Mouse (Mus musculus) adrenal gland, adult 8-10 months (tissue): ENCODE results near the gene Trappc6b. TPM values are rescaled to one million over a fixed set of nuclear protein-coding genes. Genes with fewer than 3 reads are reported as not detected.

Source experiments
- DNase-seq: peaks from one replicate; pipeline ENCODE4 v3.0.0; 2022
- total RNA-seq, 4 experiments: library from RNA; stranded (reverse); gene quantifications; 2 replicates each; pipeline ENCODE4 v1.2.4; 2022

Gene Trappc6b
- total RNA-seq, 4 experiments from 2014 or later: 82.3 to 99.7 (median 89.9) TPM

DNA sequence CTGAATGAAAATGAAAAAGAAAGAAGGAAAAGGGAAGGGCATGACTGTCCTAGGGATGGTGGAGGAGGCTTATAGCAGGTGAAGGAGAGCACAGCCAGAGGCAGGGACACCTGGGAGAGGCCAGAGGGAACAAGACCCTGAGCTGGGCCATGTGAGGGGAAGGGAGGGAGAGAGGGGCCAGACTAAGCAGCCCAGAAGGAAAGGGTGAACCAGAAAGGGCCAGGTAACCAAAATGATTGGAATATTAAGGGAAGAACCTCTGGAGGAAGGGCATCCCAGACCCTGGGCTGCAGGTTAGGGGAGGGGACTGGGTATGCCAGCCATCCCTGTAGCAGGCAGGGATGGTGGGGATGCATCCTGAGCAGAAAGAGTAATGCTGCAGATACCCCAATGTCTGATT, 7.3 kb downstream of the Trappc6b start:
- DNase-seq: no peak

DNA sequence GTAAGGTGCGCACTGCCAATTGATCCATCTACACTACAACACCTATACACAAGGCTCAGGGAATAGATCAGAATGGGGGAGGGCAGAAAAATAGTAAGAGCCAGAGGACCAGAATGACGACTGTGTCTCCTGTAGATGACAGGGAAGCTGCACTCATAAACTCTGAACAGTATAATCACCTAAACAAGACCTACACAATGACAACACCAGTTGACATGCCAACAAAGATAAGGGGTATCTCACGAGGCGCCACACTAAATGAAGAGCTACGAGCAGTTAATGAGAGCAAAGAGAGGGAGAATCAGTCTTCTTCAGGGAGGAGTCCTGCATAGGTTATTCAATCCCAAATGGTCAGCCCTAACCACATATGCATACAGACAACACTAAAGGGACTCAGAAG, 8.1 kb downstream of the Trappc6b start:
- DNase-seq: no peak

DNA sequence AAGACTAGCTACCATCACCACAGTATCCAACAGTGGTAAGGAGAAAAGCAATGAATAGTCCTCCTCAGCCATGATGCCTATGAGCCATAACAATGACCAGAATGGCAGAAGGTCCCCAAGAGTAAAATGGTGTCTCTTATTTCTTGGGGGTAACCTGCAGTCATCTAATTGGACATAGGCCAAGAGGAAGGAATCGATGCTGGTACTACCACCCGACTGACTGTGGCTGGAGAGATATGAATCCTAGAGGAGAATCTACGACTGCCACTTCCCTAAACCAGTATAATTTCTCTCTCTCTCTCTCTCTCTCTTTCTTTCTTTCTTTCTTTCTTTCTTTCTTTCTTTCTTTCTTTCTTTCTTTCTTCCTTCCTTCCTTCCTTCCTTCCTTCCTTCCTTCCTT, 8.8 kb downstream of the Trappc6b start:
- no peak for DNase-seq

DNA sequence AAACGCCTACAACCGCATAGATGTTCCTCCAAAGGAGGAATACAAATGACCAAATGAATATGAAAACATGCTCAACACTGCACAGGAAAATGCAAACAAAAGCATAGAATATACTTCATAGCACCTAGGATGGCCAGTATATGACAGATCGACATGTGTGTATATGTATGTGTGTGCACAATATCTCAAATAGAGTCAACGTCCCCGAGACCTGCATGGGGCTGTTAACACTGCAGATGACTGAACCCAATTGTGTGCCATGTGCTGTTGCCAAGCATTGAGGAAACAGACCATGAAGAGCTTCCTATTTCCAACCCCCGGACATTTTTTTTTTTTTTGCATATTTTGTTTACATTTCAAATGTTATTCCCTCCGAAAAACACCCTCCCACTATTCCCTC, 20.4 kb downstream of the Trappc6b start:
- no peak for DNase-seq

DNA sequence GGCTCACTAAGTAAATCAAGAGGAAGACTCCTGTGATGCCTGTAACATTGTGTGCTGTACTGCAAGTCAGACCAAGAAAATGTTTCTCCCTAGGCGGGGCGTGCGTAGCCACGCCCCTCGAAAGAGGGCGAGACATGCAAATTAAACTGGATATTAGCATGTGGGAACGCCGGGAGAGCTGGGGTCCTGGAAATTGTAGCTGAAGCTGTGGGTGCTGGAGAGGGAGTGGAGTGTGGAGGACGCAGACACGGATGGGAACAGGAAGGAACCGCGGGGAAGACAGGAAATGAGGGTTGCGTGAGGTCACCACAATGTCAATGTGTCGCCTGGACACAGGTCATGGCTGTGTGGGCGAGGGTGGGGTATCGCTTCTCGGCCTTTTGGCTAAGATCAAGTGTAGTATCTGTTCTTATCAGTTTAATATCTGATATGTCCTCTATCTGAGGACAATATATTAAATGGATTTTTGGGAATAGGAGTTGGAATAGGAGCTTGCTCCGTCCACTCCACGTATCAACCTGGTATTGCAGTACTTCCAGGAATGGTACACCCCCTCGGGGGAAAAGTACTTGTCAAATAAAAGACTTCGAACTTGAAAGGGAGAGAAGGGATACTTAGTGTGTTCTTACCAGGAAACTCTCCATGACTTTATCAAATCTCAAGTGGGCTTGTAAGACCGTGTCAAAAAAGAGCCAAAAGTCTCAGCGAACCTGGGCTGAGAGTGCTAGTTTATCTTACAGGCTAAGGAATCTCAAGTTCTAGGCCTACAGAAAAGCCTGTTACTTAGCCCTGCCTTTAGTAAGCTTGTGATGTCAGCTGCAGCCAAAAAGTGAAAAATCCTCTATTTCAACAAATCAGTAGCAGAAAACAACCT, 21.1 kb downstream of the Trappc6b start:
- DNase-seq: peak; percentile 29

DNA sequence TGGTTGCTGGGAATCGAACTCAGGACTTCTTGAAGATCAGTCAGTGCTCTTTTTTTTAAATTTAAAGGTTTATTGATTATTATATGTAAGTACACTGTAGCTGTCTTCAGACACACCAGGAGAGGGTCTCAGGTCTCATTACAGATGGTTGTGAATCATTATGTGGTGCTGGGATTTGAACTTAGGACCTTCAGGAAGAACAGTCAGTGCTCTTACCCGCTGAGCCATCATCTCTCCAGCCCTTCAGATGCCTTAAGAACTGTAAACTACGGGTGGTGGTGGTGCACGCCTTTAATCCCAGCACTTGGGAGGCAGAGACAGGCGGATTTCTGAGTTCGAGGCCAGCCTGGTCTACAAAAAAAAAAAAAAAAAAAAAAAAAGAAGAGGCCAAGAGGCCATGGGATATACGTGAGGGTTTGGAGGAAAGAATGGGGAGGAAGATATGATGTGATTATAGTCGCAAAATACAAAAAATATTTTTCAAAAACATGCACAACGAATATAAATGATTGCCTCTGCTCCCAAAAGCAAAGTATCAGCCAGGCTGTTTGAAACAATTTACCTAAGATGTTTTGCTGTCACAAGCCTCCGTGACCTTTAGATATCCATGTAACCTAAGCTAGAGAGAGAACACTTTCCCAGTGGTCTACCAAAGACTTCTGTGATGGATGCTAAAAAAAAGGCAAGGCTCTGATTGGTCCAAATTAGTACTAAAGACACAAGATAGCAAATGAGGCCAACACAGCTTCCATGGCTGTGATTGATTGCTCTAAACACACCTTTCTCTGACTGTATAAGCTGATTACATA, 21.9 kb downstream of the Trappc6b start:
- no peak for DNase-seq

DNA sequence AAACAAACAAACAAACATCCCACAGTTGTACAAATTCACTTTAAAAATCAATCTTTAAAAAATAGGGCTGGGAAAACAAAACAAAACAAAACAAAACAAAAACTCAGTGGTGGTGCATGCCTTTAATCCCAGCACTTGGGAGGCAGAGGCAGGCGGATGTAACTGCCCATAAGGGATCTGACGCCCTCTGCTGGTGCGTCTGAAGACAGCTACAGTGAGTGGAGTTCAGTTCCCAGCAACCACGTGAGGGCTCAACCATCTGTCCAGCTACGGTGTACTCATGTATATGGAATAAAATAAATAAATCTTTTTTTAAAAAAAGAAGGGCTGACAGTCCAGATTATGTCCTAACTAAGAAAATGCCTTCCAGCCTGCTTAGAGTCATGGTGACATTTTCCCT, 29.2 kb downstream of the Trappc6b start:
- DNase-seq: no peak

DNA sequence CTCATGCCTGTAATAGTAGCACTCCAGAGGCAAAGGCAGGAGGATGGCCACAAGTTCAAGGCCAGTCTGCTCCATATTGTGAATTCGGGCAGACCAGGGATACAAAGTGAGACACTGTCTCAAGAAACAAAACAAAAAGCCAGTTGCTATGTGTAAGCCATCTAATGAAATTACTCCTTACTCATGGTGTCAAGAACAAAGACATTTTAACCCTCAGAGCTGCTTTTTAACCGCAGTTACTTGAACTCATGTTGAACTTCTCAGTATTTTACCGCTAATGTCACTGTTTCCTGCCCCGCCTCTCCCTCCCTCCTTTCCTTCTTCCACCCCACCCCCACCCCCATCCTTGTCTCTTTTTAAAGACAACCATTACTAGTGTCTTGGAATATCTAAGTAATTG, 40.0 kb downstream of the Trappc6b start:
- no peak for DNase-seq

DNA sequence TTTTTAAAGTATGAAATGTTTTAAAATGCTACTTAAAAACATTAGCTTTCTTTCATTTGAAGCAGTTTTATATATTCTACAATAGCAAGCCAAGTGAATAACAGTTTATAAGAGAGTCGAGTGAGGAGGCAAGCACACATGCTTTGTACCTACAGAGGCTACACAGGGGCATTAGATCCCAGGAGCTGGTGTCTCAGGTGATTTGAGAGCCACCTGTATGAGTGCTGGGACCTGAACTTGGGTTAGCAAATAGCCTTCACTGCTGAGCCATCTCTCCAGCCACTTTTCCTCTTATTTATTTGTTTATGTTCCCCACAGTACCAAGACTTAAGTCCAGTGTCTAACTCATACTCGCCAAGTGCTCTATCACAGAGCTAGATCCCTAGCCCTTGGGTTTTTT, 41.4 kb downstream of the Trappc6b start:
- no peak for DNase-seq

DNA sequence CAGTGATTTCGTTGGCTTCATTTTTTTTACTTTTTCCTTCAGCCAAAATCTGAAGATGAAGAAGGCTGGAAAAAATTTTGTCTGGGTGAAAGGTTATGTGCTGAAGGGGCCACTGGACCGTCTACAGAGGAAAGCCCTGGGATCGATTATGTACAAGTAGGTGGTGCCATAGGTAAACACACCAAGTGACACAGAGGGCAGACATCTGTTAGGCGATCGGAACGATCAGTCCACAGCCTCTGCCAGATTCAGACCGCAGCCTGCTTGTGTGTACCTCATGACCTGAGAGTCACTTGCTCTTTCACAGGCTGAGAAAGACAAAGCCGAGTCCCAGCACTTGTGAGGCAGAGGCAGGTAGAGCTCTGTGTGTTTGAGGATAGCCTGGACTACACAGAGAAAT, 43.3 kb downstream of the Trappc6b start:
- DNase-seq: no peak

DNA sequence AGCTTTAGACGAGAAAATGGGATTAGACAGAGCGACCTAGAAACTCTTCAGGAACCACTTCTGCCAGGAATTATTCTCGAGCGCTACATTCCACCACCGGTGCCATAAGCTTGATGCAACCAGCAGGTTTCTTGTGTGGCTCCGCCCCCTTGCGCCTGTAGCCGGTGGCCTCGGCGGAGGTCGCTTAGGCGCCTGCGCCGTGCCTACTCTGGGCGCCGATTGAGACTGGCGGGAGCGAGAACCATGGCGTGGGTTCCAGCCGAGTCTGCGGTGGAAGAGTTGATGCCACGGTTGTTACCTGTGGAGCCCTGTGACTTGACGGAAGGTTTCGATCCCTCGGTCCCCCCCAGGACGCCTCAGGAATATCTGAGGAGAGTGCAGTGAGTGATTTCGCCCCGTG, 48.0 kb downstream of the Trappc6b start, which contains the start of gene Gemin2:
Gemin2 (plus strand) TSS at position 160 of the 400 bp plus-strand sequence.
- DNase-seq: peak; percentile 89

DNA sequence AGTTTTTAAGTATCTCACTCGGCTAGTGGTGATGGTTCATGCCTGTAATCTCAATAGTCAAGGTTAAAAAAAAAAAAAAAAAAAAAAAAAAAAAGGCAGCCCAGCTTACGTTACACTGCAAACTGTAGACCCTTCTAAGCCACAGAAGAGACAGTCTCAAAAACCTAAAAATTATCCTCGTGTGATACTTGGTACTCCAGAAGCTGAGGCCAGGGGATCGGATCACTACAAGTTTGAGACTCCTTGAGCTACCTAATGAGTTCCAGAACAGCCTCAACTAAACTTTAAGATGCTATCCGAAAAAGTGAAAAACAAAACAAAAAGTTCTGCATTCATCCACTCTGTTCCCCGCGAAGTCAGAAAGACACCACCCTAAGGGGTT, 48.6 kb downstream of the Trappc6b start:
- no peak for DNase-seq

DNA sequence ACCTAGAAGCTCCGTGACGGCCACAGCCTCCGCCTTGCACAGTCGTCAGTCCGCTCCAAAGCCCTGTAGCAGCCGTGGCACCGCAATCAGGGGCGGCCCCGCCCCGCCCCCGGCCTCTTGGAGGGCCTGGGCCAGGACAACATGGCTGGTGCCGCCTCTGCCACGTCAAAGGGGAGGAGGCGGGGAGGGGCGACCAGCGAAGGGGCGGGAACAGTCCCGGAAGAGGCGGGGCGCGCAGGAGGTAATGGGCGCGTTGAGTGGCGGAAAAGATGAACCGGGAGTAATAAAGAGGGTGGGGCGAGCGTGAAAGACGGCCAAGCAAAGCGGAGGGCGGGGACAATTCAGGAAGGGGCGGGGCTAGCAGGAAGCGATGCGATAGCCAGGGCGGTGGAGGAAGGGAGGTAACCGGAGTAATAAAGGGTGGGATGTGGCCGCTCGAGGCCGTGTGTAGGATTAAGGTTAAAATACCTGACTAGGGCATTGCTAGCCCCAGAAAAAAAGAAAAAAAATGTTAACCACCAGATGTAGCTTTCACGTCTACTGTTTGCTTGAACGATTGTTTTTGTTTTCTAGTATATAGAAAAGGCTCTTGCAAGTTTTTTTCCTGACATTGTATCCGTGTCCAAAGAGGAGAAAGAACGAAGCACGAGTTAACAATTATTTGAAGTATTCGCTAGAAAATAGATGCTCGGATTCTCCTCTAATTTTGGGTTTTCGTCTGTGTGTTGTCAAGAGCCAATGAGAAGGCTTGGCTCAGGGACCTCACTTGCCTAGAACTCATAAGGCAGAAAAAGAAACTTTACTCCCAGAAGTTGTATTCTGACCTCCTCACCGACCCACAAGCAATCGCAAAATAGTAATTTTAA, 49.2 kb downstream of the Trappc6b start, which contains the start of gene Sec23a:
Sec23a (minus strand) TSS at position 174 of the 866 bp plus-strand sequence.
- DNase-seq: peak; percentile 99

DNA sequence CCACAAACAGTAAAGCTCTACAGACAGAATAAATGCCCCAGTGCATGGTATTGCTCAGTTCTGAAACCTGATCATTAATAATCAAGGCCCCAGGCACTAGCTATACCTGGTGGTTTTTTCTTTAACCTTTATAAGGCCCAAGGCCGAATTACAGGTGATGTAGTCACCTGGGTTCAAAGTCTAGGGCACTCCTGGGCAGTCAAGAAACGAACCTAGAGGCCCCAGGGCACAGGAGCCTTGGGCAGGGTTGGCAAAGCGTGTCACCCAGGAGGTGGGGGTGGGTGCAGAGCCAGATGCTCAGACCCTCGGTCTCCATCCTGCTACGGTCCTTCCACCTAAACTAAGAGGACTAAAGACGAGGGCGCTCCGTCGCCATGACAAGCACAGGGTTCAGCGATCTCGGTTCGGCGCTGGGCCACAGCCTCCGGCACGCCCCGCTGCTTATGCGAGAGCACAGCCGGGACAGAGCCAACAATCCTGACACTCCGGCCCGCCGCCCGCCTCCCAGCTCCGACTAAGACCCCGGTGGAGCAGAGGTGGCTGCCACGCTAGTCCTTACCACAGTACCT, 49.9 kb downstream of the Trappc6b start:
- no peak for DNase-seq

DNA sequence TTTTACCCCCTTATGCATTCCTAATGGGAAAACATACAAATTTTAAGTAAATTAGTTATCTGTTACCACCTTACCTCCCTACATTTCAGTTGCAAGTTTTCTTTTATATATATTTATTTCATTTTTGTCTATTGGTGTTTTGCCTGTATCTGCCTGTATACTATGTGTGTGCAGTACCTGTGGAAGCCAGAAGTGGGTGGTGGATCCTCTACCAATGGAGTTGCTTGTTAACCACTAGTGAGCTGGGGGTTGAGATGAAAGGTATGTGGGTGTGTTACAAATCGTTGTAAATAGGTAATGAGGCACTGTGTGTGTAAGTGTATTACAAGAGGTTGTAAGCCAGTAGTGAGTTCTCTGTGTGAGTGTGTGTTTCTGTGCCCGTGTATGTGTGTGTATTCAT, 50.8 kb downstream of the Trappc6b start:
- DNase-seq: no peak

Other genes with a start within 250 kb of the Trappc6b start
- gene Sec23a, start 49.5 kb downstream of the Trappc6b start, total RNA-seq: 10 to 100 TPM; 43.3 to 52.8 (median 44.8) TPM
- 10 to 100 TPM in 2 of 4 experiments, 1 to 10 TPM in 2; 7.3 to 11.2 (median 9.3) TPM for gene Gemin2, start 48.1 kb downstream of the Trappc6b start, total RNA-seq
- gene Pnn, start 5.4 kb upstream of the Trappc6b start, total RNA-seq: 10 to 100 TPM; 25.6 to 55.4 (median 43.2) TPM
- gene Mia2, start 34.3 kb upstream of the Trappc6b start, total RNA-seq: 100 to 1,000 TPM; 105 to 141 (median 129) TPM
- gene Fbxo33, start 158.3 kb upstream of the Trappc6b start, total RNA-seq: 10 to 100 TPM; 41.6 to 67.2 (median 48.8) TPM